Mouse (Mus musculus) G1E-ER4 (cell line): ENCODE measurements around the gene Slc9a8. TPM values are rescaled to one million over a fixed set of nuclear protein-coding genes. Genes with fewer than 3 reads are reported as not detected.

Experiments
- GATA1 ChIP-seq: IDR thresholded peaks from one replicate; pipeline ENCODE4 v1.8.0; 2012; ENCODE audit warnings: low read length, inconsistent platforms
- polyA plus RNA-seq: library from polyadenylated mRNA; stranded (reverse); fragments of >175 nt; gene quantifications from 2 replicates; pipeline ENCODE4 v1.2.3, GENCODE M21; 2012

Gene Slc9a8
- polyA plus RNA-seq, 1 experiment = 6.3 TPM

- no peak for TF ChIP-seq GATA1
Observed at GRCm38 (mm10) chr2:167457213-167457612, 35.7 kb downstream of the Slc9a8 start.

- no peak for TF ChIP-seq GATA1
Observed at GRCm38 (mm10) chr2:167458548-167458947, 37.0 kb downstream of the Slc9a8 start.

DNA sequence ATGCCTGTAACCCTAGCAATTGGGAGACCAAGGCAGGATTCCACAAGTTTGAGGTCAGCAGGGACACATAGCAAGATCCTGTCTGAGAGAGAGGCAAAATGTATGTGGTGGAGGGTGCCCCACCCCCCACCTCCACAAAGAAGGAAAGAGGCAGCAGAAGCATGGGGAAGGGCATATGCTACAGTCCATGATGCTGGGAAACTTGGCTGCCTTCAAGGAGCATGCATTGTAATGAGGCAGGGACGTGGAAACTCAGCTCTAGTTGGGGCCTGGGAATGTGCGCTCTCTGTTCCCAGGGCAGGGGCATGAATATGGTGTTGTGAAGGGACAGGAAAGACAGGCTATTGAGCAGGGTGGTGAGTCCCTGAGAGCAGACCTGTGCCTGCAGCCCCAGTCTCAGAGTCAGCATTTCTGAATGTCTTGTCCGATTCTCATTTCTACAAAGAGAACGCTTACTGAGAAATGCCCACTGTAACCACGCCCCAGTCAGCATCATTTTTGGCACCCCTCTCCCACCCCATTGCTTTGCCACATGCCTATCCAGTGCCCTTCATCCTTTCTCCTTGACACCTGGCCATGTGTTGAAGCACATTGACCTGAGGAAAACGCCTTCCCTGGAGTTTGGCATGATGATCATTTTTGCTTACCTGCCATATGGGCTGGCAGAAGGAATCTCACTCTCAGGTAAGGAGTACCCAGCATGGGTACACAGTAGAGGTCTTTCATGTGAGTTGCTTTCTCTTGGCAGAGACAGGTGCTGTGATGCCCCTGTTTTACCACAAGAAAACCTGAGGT, 37.8 kb downstream of the Slc9a8 start:
- TF ChIP-seq GATA1 = no peak

DNA sequence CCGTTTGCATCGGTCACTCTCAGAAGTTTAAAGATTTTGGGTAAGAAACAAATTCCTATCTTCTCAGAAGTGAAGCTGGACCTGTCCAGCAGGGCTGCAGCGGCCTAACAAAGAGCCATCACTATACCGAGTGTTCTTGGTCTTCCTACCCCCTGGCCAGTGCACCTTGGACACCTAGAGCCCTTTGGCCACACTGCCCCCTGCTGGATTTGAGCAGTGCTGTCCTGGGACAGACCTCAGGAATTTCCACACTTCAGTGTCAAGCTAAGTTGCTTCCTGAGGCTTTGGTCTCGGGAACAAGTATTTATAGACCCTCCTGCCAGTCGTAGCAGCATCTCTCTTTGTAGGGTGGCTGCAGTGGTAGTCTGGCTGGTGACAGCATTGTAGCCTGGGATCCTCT, 41.4 kb downstream of the Slc9a8 start:
- no peak for TF ChIP-seq GATA1

DNA sequence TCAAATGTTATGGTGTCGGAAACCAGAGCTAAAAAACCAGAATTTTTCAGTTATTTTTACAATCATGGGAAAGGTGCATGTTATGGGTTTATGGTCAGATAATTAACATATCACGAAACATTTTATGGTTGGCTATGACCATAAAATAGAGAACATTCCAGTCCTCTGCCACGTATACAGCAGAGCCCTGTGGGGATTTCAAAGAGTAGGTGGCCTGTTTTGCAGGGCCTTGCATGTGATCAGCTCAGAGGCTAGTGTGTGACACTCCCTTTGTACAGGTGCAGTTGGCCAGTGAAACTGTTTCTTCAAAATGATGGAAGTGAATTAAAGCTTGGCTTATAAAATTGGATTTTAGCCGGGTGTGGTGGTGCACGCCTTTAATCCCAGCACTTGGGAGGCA, 42.3 kb downstream of the Slc9a8 start:
- TF ChIP-seq GATA1 = no peak

- TF ChIP-seq GATA1 = no peak
Observed at GRCm38 (mm10) chr2:167465951-167466350, 44.4 kb downstream of the Slc9a8 start.

DNA sequence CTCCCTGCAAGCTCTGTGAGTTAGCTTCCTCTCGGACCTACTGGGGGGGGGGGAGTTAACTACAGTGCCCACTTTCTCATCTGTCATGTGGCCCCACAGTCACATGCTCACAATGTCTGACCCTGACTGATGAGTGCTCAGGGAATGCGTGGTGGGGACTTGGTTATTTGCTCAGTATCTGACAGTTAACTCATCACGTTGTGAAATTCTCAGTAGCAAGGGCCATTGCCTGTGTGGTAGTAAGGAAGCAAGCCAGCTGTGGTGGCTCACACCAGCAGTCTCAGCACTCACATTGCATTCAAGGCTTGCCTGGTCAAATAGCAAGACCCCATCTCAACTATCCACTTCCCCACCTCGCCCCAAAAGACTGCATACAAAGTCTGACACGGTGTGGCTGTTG, 45.7 kb downstream of the Slc9a8 start:
- no peak for TF ChIP-seq GATA1

DNA sequence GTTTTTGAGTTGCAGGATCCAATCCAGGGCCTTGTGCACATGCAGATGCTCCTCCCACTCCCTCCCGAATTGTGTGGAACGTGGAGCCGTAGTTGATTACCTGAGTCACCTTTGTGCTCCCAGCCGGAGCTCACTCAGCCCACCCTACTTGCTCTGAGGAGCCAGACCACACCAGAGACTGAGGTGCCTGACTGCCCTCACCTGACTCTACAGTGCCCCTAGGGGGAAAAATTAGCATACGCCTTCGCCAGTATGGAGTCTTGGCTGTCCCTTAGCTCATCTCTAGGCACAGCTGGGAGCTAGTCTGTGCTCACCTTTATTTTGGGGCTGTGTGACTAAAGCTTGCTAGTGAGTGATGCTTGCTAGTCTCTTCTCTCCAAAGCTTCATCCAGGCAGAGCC, 46.9 kb downstream of the Slc9a8 start:
- no peak for TF ChIP-seq GATA1

DNA sequence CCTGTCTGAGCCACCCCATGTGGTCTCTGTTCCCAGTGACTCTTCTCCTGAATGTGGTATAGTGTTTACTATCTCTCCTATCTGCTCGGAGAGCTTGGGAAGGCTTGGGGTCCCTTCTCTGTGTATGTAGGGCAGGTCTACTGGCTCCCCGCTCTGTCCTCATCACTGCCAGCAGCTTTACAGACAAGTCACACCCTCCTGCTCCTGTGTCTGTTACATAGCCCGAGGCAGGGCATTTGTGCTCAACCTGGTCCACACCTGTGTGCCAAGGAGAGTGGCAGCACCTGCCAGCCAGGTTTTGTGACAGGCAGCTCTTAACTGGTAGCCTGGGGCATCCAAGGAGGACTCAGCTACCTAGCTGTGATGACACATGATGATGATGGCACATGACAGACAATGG, 49.1 kb downstream of the Slc9a8 start:
- no peak for TF ChIP-seq GATA1

GRCm38 (mm10) chr2:167471585-167471984, 50.1 kb downstream of the Slc9a8 start:
- TF ChIP-seq GATA1 = no peak

- no peak for TF ChIP-seq GATA1
Observed at GRCm38 (mm10) chr2:167474218-167474617, 52.7 kb downstream of the Slc9a8 start.

- TF ChIP-seq GATA1 = no peak
Observed at GRCm38 (mm10) chr2:167475596-167475995, 54.1 kb downstream of the Slc9a8 start.

DNA sequence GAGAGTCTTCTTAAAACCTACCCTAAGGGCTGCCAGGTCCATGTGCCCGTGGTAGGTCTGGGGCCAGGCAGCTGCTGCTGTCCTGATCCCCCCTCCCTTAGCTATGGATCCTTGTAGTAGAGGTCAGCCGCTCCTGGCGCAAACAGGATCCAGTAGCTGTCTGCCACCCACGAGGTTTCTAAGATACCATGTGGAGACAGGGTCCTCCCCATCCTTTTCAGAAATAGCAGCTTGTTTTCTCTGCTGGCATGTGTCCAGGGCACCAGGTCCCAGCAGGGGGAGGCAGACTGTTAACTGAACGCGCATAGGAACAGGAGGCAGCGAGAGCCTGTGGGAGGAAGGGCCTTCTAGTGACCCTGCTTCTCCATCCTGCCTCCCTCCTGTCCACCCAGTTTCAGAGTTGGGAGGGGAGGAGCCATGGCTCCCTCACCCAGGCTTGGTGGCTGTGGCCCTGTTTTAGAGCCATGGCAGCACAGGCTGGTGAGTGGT, 54.7 kb downstream of the Slc9a8 start:
- TF ChIP-seq GATA1 = no peak

DNA sequence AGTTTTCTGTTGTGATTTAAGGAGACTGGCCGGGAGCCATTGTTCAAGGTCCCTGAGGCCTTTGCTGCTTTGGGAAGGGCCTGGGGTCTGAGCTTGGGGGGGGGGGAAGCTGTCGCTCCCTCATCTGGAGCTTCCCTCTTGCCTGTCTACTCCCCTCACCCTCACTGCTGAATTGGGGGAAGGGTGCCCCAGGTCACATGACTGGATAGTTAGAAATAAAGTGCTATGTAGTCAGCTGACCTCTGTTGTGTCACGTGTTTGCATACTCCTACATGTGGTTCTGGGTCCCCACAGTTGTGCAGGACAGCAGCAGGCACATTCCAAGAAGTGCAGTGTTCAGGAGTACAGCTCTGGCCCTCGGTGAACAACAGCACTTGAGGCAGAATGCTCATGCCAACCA, 55.2 kb downstream of the Slc9a8 start:
- no peak for TF ChIP-seq GATA1

DNA sequence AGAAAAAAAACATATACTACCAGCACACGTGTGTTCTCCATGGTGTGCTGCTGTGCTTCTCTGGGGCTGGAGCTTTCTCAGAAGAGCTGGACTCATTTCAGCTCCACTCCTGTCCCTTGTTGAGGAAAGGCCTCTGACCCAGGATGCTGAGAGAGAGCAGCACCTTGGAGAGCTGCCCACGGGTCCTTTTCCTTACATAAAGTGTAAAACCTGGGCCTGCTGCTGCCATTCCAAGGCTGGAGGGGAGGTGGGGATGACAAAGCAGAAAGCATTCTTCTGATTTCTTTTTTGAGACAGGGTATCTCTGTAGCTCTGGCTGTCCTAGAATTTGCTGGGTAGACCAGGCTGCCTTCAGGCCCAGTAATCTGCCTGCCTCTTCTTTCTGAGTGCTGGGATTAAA, 56.6 kb downstream of the Slc9a8 start:
- no peak for TF ChIP-seq GATA1

GRCm38 (mm10) chr2:167479501-167479900, 58.0 kb downstream of the Slc9a8 start:
- no peak for TF ChIP-seq GATA1

- no peak for TF ChIP-seq GATA1
Observed at GRCm38 (mm10) chr2:167482681-167483080, 61.2 kb downstream of the Slc9a8 start.
